Mouse (Mus musculus): Measurements from ENCODE around the gene Tomm34. TPM values are rescaled to one million over a fixed set of nuclear protein-coding genes. Genes with fewer than 3 reads are reported as not detected.
"Not testable (repeated sequence)": the region's sequence is repeated elsewhere in the genome, so short reads cannot be mapped to it uniquely, and the experiment has no call there.

Tomm34 gene
- polyA plus RNA-seq, 1 experiment = 36.0 TPM

DNA sequence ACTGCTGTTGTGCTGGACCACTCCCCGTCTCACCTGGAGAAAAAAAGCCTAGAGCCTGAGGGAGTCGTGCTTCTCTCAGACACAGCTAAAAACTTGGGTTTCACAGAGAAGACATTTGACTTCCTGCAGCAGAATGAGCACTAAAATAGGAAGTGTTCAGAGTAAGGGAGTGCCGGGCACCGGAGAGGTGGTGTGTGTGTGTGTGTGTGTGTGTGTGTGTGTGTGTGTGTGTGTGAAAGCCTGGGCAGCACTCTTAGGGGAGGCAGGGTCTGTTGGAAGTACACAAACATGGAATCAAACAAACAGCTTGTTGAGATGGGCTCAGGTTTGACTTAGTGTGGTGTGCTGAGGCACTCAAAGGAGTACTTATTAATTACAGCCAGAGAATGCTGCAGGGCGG lies 4.1 kb upstream of the Tomm34 start:
- no peak for DNase-seq (ENCODE audit: low read depth)
- no peak for TF ChIP-seq CTCF (IDR thresholded peaks at IDR 0.05; ENCODE audit: borderline replicate concordance, extremely low read depth, insufficient read depth, insufficient read length)
- TF ChIP-seq POLR2A (IDR thresholded peaks at IDR 0.05; ENCODE audit: borderline replicate concordance, extremely low read depth, insufficient read depth, insufficient read length, poor library complexity, severe bottlenecking) = no peak

GRCm38 (mm10) chr2:164073918-164074578 lies 3.1 kb upstream of the Tomm34 start:
- DNase-seq (ENCODE audit: low read depth) = peak; percentile 97
- peak; percentile 93; the same call in 1 of the 2 replicates for TF ChIP-seq POLR2A (IDR thresholded peaks at IDR 0.05; ENCODE audit: borderline replicate concordance, extremely low read depth, insufficient read depth, insufficient read length, poor library complexity, severe bottlenecking)
- peak; percentile 93 for TF ChIP-seq CTCF (IDR thresholded peaks at IDR 0.05; ENCODE audit: borderline replicate concordance, extremely low read depth, insufficient read depth, insufficient read length)

GRCm38 (mm10) chr2:164073120-164073519 lies 2.2 kb upstream of the Tomm34 start:
- no peak for TF ChIP-seq CTCF (IDR thresholded peaks at IDR 0.05; ENCODE audit: borderline replicate concordance, extremely low read depth, insufficient read depth, insufficient read length)
- no peak for TF ChIP-seq POLR2A (IDR thresholded peaks at IDR 0.05; ENCODE audit: borderline replicate concordance, extremely low read depth, insufficient read depth, insufficient read length, poor library complexity, severe bottlenecking)

DNA sequence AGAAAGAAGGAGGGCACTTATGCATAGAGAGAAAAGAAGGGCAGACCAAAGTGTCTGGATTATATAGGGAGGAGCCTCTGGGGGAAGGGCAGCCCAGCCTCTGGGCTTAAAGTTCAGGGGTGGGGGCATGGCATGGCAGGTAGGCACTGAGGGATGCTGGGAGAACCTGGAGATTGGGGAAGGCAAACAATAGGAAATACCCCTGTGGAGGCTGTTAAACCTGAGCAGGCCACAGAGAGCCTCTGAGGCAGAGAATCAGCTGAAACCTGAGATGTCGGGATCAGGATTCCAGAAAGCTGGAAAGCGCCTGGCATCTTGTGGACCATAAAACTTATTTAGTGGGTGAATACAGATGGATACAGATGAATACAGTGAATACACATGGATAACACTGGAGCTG lies 1.1 kb upstream of the Tomm34 start:
- no peak for TF ChIP-seq CTCF (IDR thresholded peaks at IDR 0.05; ENCODE audit: borderline replicate concordance, extremely low read depth, insufficient read depth, insufficient read length)
- no peak for TF ChIP-seq POLR2A (IDR thresholded peaks at IDR 0.05; ENCODE audit: borderline replicate concordance, extremely low read depth, insufficient read depth, insufficient read length, poor library complexity, severe bottlenecking)
- no peak for DNase-seq (ENCODE audit: low read depth)

More at GRCm38 (mm10) chr2:164073120-164073519, 2.2 kb upstream of the Tomm34 start:
- no peak for DNase-seq (ENCODE audit: low read depth)

DNA sequence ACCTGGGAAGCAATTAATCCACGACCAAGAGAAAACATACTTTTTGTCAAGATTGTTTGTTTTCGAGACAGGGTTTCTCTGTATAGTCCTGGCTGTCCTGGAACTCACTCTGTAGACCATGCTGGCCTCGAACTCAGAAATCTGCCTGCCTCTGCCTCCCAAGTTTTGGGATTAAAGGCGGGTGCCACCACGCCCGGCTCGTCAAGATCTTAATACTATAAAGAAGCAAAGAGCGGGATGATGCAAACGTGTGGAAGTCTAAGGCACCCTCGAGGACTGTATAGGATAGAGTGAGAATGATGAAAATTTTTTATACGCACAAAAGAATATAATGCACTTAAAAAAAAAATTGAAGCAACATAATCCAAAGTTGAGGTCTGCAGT lies 460 bp upstream of the Tomm34 start:
- DNase-seq (ENCODE audit: low read depth) = not testable (repeated sequence)

DNA sequence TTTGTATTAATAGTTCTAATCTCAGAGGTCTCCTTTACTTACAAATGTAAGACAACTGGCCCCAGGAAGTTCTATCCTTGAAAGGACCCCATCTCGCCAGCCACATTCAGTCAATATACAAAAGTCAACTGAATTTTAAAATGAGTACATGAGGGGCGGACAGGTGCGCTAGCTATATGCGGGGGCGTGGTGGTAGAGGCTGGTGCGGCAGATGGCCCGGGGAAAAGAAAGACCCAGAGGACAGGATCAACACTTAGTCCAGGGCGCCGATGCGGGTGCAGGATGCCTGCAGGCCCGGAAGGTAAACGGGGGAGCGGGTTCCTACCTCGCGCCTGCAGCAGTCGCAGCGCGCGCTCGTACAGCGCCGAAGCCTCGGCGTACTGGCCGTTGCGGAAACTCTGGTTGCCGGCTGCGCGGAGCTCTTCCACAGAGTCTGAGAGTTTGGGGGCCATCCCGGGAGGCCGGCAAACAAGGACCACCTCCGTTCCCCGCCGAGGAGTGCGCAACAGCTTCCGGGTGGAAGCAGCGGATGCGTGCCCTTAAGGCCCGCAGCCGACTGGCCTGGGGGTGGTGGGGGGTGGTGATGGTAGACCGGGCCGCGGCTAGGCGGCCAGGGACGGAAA lies 716 bp downstream of the Tomm34 start, which contains the start of gene Stk4:
Gene Stk4 (plus strand): TSS at position 181 of the 623 bp plus-strand sequence.
- DNase-seq (ENCODE audit: low read depth) = peak; percentile 65
- TF ChIP-seq CTCF (IDR thresholded peaks at IDR 0.05; ENCODE audit: borderline replicate concordance, extremely low read depth, insufficient read depth, insufficient read length) (no peak), POLR2A (IDR thresholded peaks at IDR 0.05; ENCODE audit: borderline replicate concordance, extremely low read depth, insufficient read depth, insufficient read length, poor library complexity, severe bottlenecking) (no peak)

DNA sequence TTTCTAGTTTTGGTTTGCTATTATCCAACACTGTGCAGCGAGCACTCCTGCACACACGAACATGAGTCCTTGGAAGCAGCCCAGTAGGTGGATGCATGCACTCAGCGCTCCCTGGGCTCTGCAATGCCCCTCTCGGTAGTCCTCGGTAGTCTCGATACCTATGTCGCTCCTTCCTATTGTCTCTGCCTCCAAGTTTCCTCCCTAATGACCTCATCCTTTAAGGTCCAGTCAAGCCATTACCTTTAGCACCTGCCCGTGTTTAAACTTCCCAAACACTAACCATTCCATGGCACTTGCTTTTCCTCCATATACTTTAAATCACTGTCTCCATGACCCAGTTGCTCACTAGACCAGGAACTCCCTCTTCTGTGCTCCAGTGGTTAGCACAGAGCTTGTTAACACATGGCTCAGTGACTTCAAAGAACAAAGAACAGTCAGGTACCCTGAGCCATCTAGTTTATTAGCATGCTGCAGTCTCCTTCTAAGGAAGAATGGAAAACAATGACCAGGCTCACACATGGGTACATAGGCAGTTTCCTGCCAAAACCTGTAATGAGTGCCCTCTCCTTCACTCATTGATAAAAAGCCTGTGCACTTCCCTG lies 11.2 kb downstream of the Tomm34 start:
- no peak for DNase-seq (ENCODE audit: low read depth)
- TF ChIP-seq CTCF (IDR thresholded peaks at IDR 0.05; ENCODE audit: borderline replicate concordance, extremely low read depth, insufficient read depth, insufficient read length) (no peak), POLR2A (IDR thresholded peaks at IDR 0.05; ENCODE audit: borderline replicate concordance, extremely low read depth, insufficient read depth, insufficient read length, poor library complexity, severe bottlenecking) (no peak)

DNA sequence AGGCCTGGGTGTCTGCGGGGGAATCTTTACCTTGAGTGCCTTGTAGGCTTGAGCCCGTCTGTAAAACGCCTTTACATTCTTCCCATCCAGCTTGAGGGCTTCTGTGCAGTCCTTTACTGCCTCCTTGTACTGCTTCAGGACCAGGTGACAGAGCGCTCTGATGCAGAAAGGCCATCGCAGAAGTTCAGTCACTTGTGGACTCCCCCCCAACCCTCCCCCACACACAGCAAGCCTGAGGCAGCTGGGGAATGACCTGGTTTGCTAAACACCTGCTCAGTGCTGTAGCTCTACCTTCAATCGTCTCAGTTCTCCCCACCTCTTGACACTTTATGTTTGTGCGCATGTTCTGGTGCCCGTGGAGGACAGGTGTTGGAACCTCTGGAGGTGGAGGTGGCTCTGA lies 16.3 kb downstream of the Tomm34 start:
- TF ChIP-seq CTCF (IDR thresholded peaks at IDR 0.05; ENCODE audit: borderline replicate concordance, extremely low read depth, insufficient read depth, insufficient read length) = no peak
- no peak for TF ChIP-seq POLR2A (IDR thresholded peaks at IDR 0.05; ENCODE audit: borderline replicate concordance, extremely low read depth, insufficient read depth, insufficient read length, poor library complexity, severe bottlenecking)
- no peak for DNase-seq (ENCODE audit: low read depth)

GRCm38 (mm10) chr2:164053767-164054166 lies 17.2 kb downstream of the Tomm34 start:
- TF ChIP-seq CTCF (IDR thresholded peaks at IDR 0.05; ENCODE audit: borderline replicate concordance, extremely low read depth, insufficient read depth, insufficient read length) (no peak), POLR2A (IDR thresholded peaks at IDR 0.05; ENCODE audit: borderline replicate concordance, extremely low read depth, insufficient read depth, insufficient read length, poor library complexity, severe bottlenecking) (no peak)

GRCm38 (mm10) chr2:164047197-164047690 lies 23.7 kb downstream of the Tomm34 start:
- TF ChIP-seq POLR2A (IDR thresholded peaks at IDR 0.05; ENCODE audit: borderline replicate concordance, extremely low read depth, insufficient read depth, insufficient read length, poor library complexity, severe bottlenecking) (no peak), CTCF (IDR thresholded peaks at IDR 0.05; ENCODE audit: borderline replicate concordance, extremely low read depth, insufficient read depth, insufficient read length) (no peak)
- peak; percentile 35 for DNase-seq (ENCODE audit: low read depth)

More at GRCm38 (mm10) chr2:164053767-164054166, 17.2 kb downstream of the Tomm34 start:
- no peak for DNase-seq (ENCODE audit: low read depth)

- DNase-seq (ENCODE audit: low read depth) = no peak
- TF ChIP-seq CTCF (IDR thresholded peaks at IDR 0.05; ENCODE audit: borderline replicate concordance, extremely low read depth, insufficient read depth, insufficient read length) (no peak), POLR2A (IDR thresholded peaks at IDR 0.05; ENCODE audit: borderline replicate concordance, extremely low read depth, insufficient read depth, insufficient read length, poor library complexity, severe bottlenecking) (no peak)
Observed at GRCm38 (mm10) chr2:164041523-164041922, 29.4 kb downstream of the Tomm34 start.
